Mouse (Mus musculus) G1E (cell line): ENCODE data around the gene Srm. TPM values are rescaled to one million over a fixed set of nuclear protein-coding genes. Genes with fewer than 3 reads are reported as not detected.

Experiments
- ATAC-seq: 2 replicates; pipeline ENCODE4 v1.8.0; 2016; ENCODE audit warnings: mild to moderate bottlenecking; ENCODE audit not compliant: insufficient number of reproducible peaks, poor library complexity, low FRiP score, severe bottlenecking; ENCODE audit errors: extremely low read depth
- DNase-seq: peaks from one replicate; pipeline ENCODE4 v3.0.0; 2012; ENCODE audit warnings: low spot score
- H3K27me3 ChIP-seq: 2 replicates; pipeline ENCODE4 v1.6.1; 2012; ENCODE audit warnings: mild to moderate bottlenecking, low read length, inconsistent platforms; ENCODE audit not compliant: insufficient read depth
- H3K36me3 ChIP-seq: replicated peaks from 2 replicates; pipeline ENCODE3; 2012; ENCODE audit warnings: mild to moderate bottlenecking, inconsistent platforms
- H3K4me1 ChIP-seq: 2 replicates; pipeline ENCODE4 v1.6.1; 2012; ENCODE audit warnings: low read depth, low read length, inconsistent platforms, mixed read lengths; ENCODE audit not compliant: insufficient read depth
- H3K4me3 ChIP-seq: 2 replicates; pipeline ENCODE4 v1.5.1; 2012; ENCODE audit warnings: low read depth, mild to moderate bottlenecking, inconsistent platforms, low read length, moderate library complexity, mixed read lengths
- H3K9me3 ChIP-seq: replicated peaks from 2 replicates; pipeline ENCODE4 v1.6.1; 2012; ENCODE audit warnings: inconsistent platforms
- CTCF ChIP-seq: IDR thresholded peaks from 2 replicates; pipeline ENCODE4 v1.5.1; 2012; ENCODE audit warnings: low read depth, low read length, inconsistent platforms, mixed read lengths
- GATA1 ChIP-seq: IDR thresholded peaks from 2 replicates; pipeline ENCODE4 v1.6.1; 2012; ENCODE audit warnings: borderline replicate concordance, low read length, inconsistent platforms, mixed read lengths
- GATA2 ChIP-seq: IDR thresholded peaks from 2 replicates; pipeline ENCODE4 v1.6.1; 2012; ENCODE audit warnings: low read depth, low read length, inconsistent platforms, borderline replicate concordance
- POLR2AphosphoS5 ChIP-seq: IDR thresholded peaks from 2 replicates; pipeline ENCODE4 v1.6.1; 2012; ENCODE audit warnings: low read depth, low read length, inconsistent platforms; ENCODE audit not compliant: insufficient replicate concordance
- TAL1 ChIP-seq: conservative IDR thresholded peaks from 2 replicates; pipeline ENCODE4 v1.6.1; 2012; ENCODE audit warnings: low read depth, low read length, inconsistent platforms, mixed read lengths
- polyA plus RNA-seq: library from polyadenylated mRNA; stranded (reverse); fragments of >175 nt; gene quantifications from 2 replicates; pipeline ENCODE4 v1.2.3, GENCODE M21; 2012
- total RNA-seq, 2 experiments: library from RNA; stranded (forward) in 1 of 2; stranded (reverse) in 1 of 2; fragments of 200-1000 nt in 1 of 2; fragments of >200 nt in 1 of 2; fragmentation: Nextera tagmentation in 1 of 2; gene quantifications; 2 replicates each; pipeline ENCODE4 v1.2.3; 2014 to 2017

Gene Srm
- total and polyA plus RNA-seq, 3 experiments: 39.5 to 379 (median 328) TPM

GRCm38 (mm10) chr4:148598826-148599225, 7.5 kb downstream of the Srm start:
- DNase-seq (no peak), ATAC-seq (no peak)
- no peak overlapping the region for H3K4me3 ChIP-seq
- no peaks in the 10 kb centered on the region; the same call in 1 of the 2 replicates for H3K27me3 ChIP-seq
- no peak for TF ChIP-seq CTCF
- TF ChIP-seq GATA2: no peak
- TF ChIP-seq GATA1: no peak
- no peak for TF ChIP-seq POLR2AphosphoS5
- TF ChIP-seq TAL1: no peak
- H3K9me3 ChIP-seq: peaks cover 2% of the 10 kb centered on the region; the same call in 1 of the 2 replicates
- H3K36me3 ChIP-seq: peaks cover 93% of the 10 kb centered on the region
- H3K4me1 ChIP-seq: peaks cover 35% of the 10 kb centered on the region

- Histone ChIP-seq H3K27me3 (no peaks in the 10 kb centered on the region), H3K9me3 (peaks cover 2% of the 10 kb centered on the region; the same call in 1 of the 2 replicates), H3K4me3 (no peak overlapping the region), H3K4me1 (peaks cover 28% of the 10 kb centered on the region), H3K36me3 (peaks cover 91% of the 10 kb centered on the region)
- no peak for TF ChIP-seq POLR2AphosphoS5
- no peak for TF ChIP-seq CTCF
- TF ChIP-seq TAL1: no peak
- TF ChIP-seq GATA2: no peak
- no peak for TF ChIP-seq GATA1
- ATAC-seq (no peak), DNase-seq (no peak)
Observed at GRCm38 (mm10) chr4:148600316-148600715, 9.0 kb downstream of the Srm start.

GRCm38 (mm10) chr4:148601871-148602270, 10.6 kb downstream of the Srm start:
- H3K27me3 ChIP-seq: no peaks in the 10 kb centered on the region
- DNase-seq (no peak), ATAC-seq (no peak)
- peaks cover 89% of the 10 kb centered on the region for H3K36me3 ChIP-seq
- peaks cover 2% of the 10 kb centered on the region; the same call in 1 of the 2 replicates for H3K9me3 ChIP-seq
- H3K4me1 ChIP-seq: peaks cover 20% of the 10 kb centered on the region
- no peak for TF ChIP-seq POLR2AphosphoS5
- no peak for TF ChIP-seq GATA1
- TF ChIP-seq TAL1: no peak
- no peak for TF ChIP-seq GATA2
- no peak for TF ChIP-seq CTCF
- H3K4me3 ChIP-seq: no peak overlapping the region

- Histone ChIP-seq H3K4me1 (peaks cover 20% of the 10 kb centered on the region), H3K27me3 (no peaks in the 10 kb centered on the region), H3K4me3 (no peak within 1 kb of the TSS), H3K36me3 (peaks cover 88% of the 10 kb centered on the region), H3K9me3 (peaks cover 2% of the 10 kb centered on the region; the same call in 1 of the 2 replicates)
- ATAC-seq (no peak), DNase-seq (no peak)
- TF ChIP-seq CTCF (no peak), TAL1 (no peak), POLR2AphosphoS5 (no peak), GATA2 (no peak), GATA1 (no peak)
Observed at GRCm38 (mm10) chr4:148602357-148603120, 11.2 kb downstream of the Srm start, which contains the start of gene Masp2. Masp2 (plus strand) TSS chr4:148602554.

GRCm38 (mm10) chr4:148603376-148604139, 12.3 kb downstream of the Srm start:
- H3K4me3 ChIP-seq: no peak overlapping the region
- no peaks in the 10 kb centered on the region for H3K9me3 ChIP-seq
- TF ChIP-seq POLR2AphosphoS5 (no peak), CTCF (no peak), GATA1 (no peak), TAL1 (no peak), GATA2 (no peak)
- peaks cover 86% of the 10 kb centered on the region for H3K36me3 ChIP-seq
- no peak for ATAC-seq
- H3K27me3 ChIP-seq: no peaks in the 10 kb centered on the region
- DNase-seq: no peak
- H3K4me1 ChIP-seq: peaks cover 19% of the 10 kb centered on the region

GRCm38 (mm10) chr4:148604141-148604540, 12.8 kb downstream of the Srm start:
- DNase-seq: no peak
- TF ChIP-seq POLR2AphosphoS5: no peak
- no peak for TF ChIP-seq GATA2
- TF ChIP-seq CTCF: no peak
- no peak for TF ChIP-seq TAL1
- TF ChIP-seq GATA1: no peak
- H3K36me3 ChIP-seq: peaks cover 88% of the 10 kb centered on the region

More at GRCm38 (mm10) chr4:148604141-148604540, 12.8 kb downstream of the Srm start:
- no peak overlapping the region for H3K4me3 ChIP-seq
- no peaks in the 10 kb centered on the region for H3K9me3 ChIP-seq
- H3K4me1 ChIP-seq: peaks cover 19% of the 10 kb centered on the region
- ATAC-seq: no peak
- H3K27me3 ChIP-seq: no peaks in the 10 kb centered on the region
